Mouse (Mus musculus) neural tube, embryonic 11.5 days (tissue): ENCODE measurements around the gene Pdlim1. TPM values are rescaled to one million over a fixed set of nuclear protein-coding genes. Genes with fewer than 3 reads are reported as not detected.

Source experiments
- ATAC-seq: fragments of 200-750 bp; cut with Nextera tagmentation; 2 replicates; pipeline ENCODE4 v1.8.0; 2017; ENCODE audit warnings: moderate number of reproducible peaks, mild to moderate bottlenecking, moderate TSS enrichment, moderate library complexity; ENCODE audit not compliant: insufficient read depth, low FRiP score, low TSS enrichment
- DNase-seq: peaks from one replicate; pipeline ENCODE4 v3.0.0-alpha.2; 2015; ENCODE audit warnings: low spot score
- H3K27ac ChIP-seq: fragments of 300-500 bp; sonication (generic); 2 replicates; pipeline ENCODE4 v1.5.1; 2014; ENCODE audit warnings: low read depth, mild to moderate bottlenecking, low read length
- H3K27me3 ChIP-seq: fragments of 300-500 bp; sonication (generic); 2 replicates; pipeline ENCODE4 v1.6.1; 2014; ENCODE audit warnings: mild to moderate bottlenecking, low read length, mixed read lengths; ENCODE audit not compliant: control insufficient read depth, insufficient read depth
- H3K36me3 ChIP-seq: fragments of 300-500 bp; sonication (generic); 2 replicates; pipeline ENCODE4 v1.6.1; 2014; ENCODE audit warnings: mild to moderate bottlenecking, low read length, moderate library complexity, mixed read lengths; ENCODE audit not compliant: control insufficient read depth, insufficient read depth
- H3K4me1 ChIP-seq: fragments of 300-500 bp; sonication (generic); 2 replicates; pipeline ENCODE4 v1.6.1; 2014; ENCODE audit warnings: low read length, mixed read lengths; ENCODE audit not compliant: control insufficient read depth, insufficient read depth
- H3K4me2 ChIP-seq: fragments of 300-500 bp; sonication (generic); 2 replicates; pipeline ENCODE4 v1.6.1; 2014; ENCODE audit warnings: low read depth, mild to moderate bottlenecking, moderate library complexity
- H3K4me3 ChIP-seq: fragments of 300-500 bp; sonication (generic); 2 replicates; pipeline ENCODE4 v1.5.1; 2014; ENCODE audit warnings: low read depth, low read length
- H3K9ac ChIP-seq: fragments of 300-500 bp; sonication (generic); 2 replicates; pipeline ENCODE4 v1.6.1; 2014; ENCODE audit warnings: mild to moderate bottlenecking, low read length
- H3K9me3 ChIP-seq: fragments of 300-500 bp; sonication (generic); 2 replicates; pipeline ENCODE4 v1.6.1; 2016; ENCODE audit warnings: low read length; ENCODE audit not compliant: control insufficient read depth
- WGBS: fragments of 180-500 bp; shearing (Covaris S2); extraction: QIAGEN DNeasy Blood & Tissue Kit; methylation state at CpG from one replicate; pipeline ENCODE4 v1.1.7; 2014; 5-methylcytosine and 5-hydroxymethylcytosine counted together
- polyA plus RNA-seq: library from polyadenylated mRNA; unstranded; fragments of >200 nt; fragmentation: Nextera tagmentation; extraction: Ambion mirVana; gene quantifications from 2 replicates; pipeline ENCODE4 v1.2.1, GENCODE M21; 2014

The Pdlim1 gene
- polyA plus RNA-seq, 1 experiment from 2014 or later, result 143 TPM

GRCm38 (mm10) chr19:40294231-40294630, 22.6 kb upstream of the Pdlim1 start:
- Histone ChIP-seq H3K36me3 (no peaks in the 10 kb centered on the region), H3K4me2 (no peak overlapping the region), H3K27ac (no peak overlapping the region), H3K9ac (no peak overlapping the region), H3K4me3 (no peak overlapping the region), H3K4me1 (no peaks in the 10 kb centered on the region), H3K9me3 (no peaks in the 10 kb centered on the region), H3K27me3 (no peaks in the 10 kb centered on the region)
- ATAC-seq (no peak), DNase-seq (no peak)
- WGBS, result 47% methylated on average over 1 of the region's 1 CpGs

DNA sequence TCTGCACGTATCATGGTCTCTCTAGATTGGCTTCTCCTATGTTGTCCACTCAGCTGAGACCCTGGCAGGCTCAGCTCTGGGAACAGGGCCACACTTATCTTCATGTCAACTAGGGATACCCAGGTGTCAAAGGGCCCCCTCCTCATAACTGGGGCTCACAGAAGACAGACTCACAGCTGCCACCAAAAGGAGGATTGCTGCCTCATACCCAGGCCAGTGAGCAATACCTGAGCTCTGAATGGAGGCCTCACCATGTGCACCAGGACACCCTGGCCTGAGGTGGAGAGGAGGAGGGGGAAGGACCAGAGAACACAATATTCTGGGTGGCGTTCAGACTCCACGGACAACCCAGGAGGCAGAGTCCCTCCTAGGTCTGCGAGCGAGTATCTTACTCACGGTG, 22.1 kb upstream of the Pdlim1 start:
- no peaks in the 10 kb centered on the region for H3K36me3 ChIP-seq
- no peak overlapping the region for H3K9ac ChIP-seq
- no peak overlapping the region for H3K27ac ChIP-seq
- H3K4me1 ChIP-seq, result no peaks in the 10 kb centered on the region
- no peak overlapping the region for H3K4me2 ChIP-seq
- no peaks in the 10 kb centered on the region for H3K9me3 ChIP-seq
- WGBS, result 96% methylated on average over 6 of the region's 6 CpGs
- H3K4me3 ChIP-seq, result no peak overlapping the region
- DNase-seq, result no peak
- H3K27me3 ChIP-seq, result no peaks in the 10 kb centered on the region
- ATAC-seq, result no peak

GRCm38 (mm10) chr19:40290099-40290724, 18.6 kb upstream of the Pdlim1 start:
- no peak overlapping the region for H3K4me2 ChIP-seq
- ATAC-seq (no peak), DNase-seq (no peak)
- 90% methylated on average over 6 of the region's 6 CpGs for WGBS
- no peak overlapping the region for H3K27ac ChIP-seq
- H3K9me3 ChIP-seq, result no peaks in the 10 kb centered on the region
- no peak overlapping the region for H3K9ac ChIP-seq
- no peak overlapping the region for H3K4me3 ChIP-seq
- H3K27me3 ChIP-seq, result no peaks in the 10 kb centered on the region
- H3K36me3 ChIP-seq, result no peaks in the 10 kb centered on the region
- no peaks in the 10 kb centered on the region for H3K4me1 ChIP-seq

DNA sequence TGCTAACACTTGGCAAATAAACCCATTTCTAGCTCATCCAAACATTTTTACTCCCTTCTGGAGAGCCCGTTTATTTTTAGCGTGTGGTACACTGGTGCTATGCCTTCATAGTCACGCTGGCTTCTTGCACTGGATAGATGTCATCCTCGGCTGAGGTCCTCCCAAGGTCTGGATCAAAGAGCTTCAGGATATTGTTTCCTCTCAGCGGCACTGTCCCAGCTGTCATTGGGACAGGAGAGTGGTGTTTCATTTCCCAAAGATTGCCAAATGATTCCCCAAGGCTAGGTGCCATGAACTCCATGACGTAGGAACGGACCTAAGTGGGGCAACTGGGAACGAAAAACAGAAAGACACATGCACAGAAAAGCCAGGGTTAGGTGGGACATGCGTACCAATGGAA, 16.8 kb upstream of the Pdlim1 start:
- DNase-seq (no peak), ATAC-seq (no peak)
- Histone ChIP-seq H3K4me2 (no peak overlapping the region), H3K4me1 (no peaks in the 10 kb centered on the region), H3K27ac (no peak overlapping the region), H3K36me3 (no peaks in the 10 kb centered on the region), H3K27me3 (no peaks in the 10 kb centered on the region), H3K9ac (no peak overlapping the region), H3K9me3 (no peaks in the 10 kb centered on the region), H3K4me3 (no peak overlapping the region)
- WGBS, result 94% methylated on average over 9 of the region's 9 CpGs

DNA sequence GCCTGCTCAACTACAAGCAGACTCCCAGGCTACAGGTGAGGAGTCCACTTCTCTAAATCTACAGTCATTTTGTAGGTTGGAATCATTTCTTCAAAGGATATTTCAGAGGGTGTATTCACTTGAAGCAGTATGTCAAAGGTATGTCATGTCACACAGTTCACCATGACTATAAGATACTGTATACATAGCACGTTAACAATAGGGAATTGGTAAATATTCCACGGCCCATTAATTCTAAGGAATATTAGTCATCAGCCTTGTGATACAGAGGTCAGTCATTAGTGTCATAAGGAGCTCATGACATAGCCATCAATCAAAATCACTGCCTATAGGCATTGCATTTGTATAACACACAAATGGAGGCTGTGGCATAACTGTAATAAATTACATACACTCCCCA, 13.1 kb upstream of the Pdlim1 start:
- H3K4me3 ChIP-seq, result no peak overlapping the region
- WGBS, result 89% methylated on average over 2 of the region's 2 CpGs
- H3K9me3 ChIP-seq, result no peaks in the 10 kb centered on the region
- H3K4me2 ChIP-seq, result no peak overlapping the region
- H3K9ac ChIP-seq, result no peak overlapping the region
- no peaks in the 10 kb centered on the region for H3K27me3 ChIP-seq
- ATAC-seq (no peak), DNase-seq (no peak)
- no peak overlapping the region for H3K27ac ChIP-seq
- H3K36me3 ChIP-seq, result no peaks in the 10 kb centered on the region
- H3K4me1 ChIP-seq, result no peaks in the 10 kb centered on the region

DNA sequence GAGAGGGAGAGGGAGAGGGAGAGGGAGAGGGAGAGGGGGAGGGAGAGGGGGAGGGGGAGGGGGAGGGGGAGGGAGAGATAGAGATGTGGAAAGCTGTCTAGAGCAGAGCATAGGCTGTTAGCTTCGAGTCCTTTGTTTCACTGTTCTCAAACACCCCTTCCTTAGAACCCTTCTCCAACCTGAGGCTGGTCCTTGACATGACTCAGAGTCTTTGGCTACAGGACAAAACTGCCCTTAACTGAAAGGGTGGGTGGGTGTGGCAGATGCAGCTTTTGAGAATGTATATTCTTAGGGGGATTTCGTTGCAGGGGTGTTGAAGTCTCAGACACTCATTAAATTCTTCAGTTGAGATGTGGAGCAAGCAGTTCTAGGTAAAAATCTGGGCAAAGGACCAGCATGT, 11.8 kb upstream of the Pdlim1 start:
- no peaks in the 10 kb centered on the region for H3K4me1 ChIP-seq
- H3K27ac ChIP-seq, result no peak overlapping the region
- 71% methylated on average over 2 of the region's 2 CpGs for WGBS
- no peak overlapping the region for H3K4me3 ChIP-seq
- H3K27me3 ChIP-seq, result no peaks in the 10 kb centered on the region
- no peak for ATAC-seq
- DNase-seq, result no peak
- H3K9ac ChIP-seq, result no peak overlapping the region
- H3K9me3 ChIP-seq, result no peaks in the 10 kb centered on the region
- no peaks in the 10 kb centered on the region for H3K36me3 ChIP-seq
- H3K4me2 ChIP-seq, result no peak overlapping the region

DNA sequence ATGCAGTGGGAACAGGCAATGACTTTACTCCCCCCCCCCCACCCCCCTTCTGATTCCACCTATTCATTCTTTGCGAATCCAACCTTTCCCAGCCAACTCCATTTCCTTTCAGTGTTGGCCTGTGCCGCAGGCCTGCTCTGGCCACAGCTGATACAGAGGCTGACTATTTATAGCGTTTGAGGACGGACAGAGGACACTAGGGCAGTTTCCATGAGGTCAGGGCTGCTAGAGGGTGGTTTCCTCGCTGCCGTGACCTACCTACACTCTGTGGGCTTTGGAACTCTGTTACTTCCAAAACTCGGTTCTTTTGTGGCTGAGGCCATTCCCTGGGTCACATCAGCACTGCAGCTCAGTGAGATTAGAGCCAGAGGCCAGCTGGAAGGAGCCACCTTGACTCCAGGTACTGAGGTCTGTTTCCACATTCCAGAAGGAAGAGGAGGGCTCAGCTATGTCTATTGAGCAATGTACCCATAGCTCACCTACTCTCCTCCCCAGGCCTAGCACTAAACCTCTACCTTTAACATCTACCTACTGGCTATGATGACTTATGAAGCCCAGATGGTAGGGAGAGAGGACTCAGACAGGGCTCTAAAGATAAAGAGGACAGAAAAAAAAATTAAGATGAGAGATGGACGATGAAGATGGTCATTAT, 6.9 kb upstream of the Pdlim1 start:
- no peaks in the 10 kb centered on the region for H3K27me3 ChIP-seq
- 82% methylated on average over 8 of the region's 8 CpGs for WGBS
- H3K27ac ChIP-seq, result no peak overlapping the region
- no peak for ATAC-seq
- no peak overlapping the region for H3K4me3 ChIP-seq
- H3K9me3 ChIP-seq, result no peaks in the 10 kb centered on the region
- no peak overlapping the region for H3K4me2 ChIP-seq
- H3K36me3 ChIP-seq, result no peaks in the 10 kb centered on the region
- no peak for DNase-seq
- no peaks in the 10 kb centered on the region for H3K4me1 ChIP-seq
- no peak overlapping the region for H3K9ac ChIP-seq

- H3K4me1 ChIP-seq, result no peaks in the 10 kb centered on the region
- H3K27ac ChIP-seq, result no peak overlapping the region
- no peak overlapping the region for H3K4me3 ChIP-seq
- ATAC-seq, result no peak
- no peak overlapping the region for H3K4me2 ChIP-seq
- WGBS, result 85% methylated on average over 8 of the region's 8 CpGs
- H3K27me3 ChIP-seq, result no peaks in the 10 kb centered on the region
- no peak overlapping the region for H3K9ac ChIP-seq
- no peak for DNase-seq
- H3K9me3 ChIP-seq, result no peaks in the 10 kb centered on the region
- H3K36me3 ChIP-seq, result no peaks in the 10 kb centered on the region
Measured at GRCm38 (mm10) chr19:40277494-40277893, 5.9 kb upstream of the Pdlim1 start.
